Mouse (Mus musculus) spleen, adult 2 months (tissue): ENCODE results near the gene Tomm34.

ENCODE experiments used
- CTCF ChIP-seq: fragments of 200-500 bp; IDR thresholded peaks from 2 replicates; pipeline ENCODE4 v1.5.1; 2011; ENCODE audit warnings: mild to moderate bottlenecking, inconsistent platforms; ENCODE audit not compliant: insufficient read depth, insufficient read length, insufficient replicate concordance; ENCODE audit errors: extremely low read depth
- POLR2A ChIP-seq: fragments of 200-500 bp; IDR thresholded peaks from 2 replicates; pipeline ENCODE4 v1.6.1; 2011; ENCODE audit warnings: low read depth, low read length, inconsistent platforms

- TF ChIP-seq POLR2A = no peak
- TF ChIP-seq CTCF = no peak
Measured at GRCm38 (mm10) chr2:164083609-164084341, 12.8 kb upstream of the Tomm34 start.
